Mouse (Mus musculus): ENCODE measurements around the gene Hnrnpd. TPM values are rescaled to one million over a fixed set of nuclear protein-coding genes. Genes with fewer than 3 reads are reported as not detected.

Hnrnpd gene
- polyA plus RNA-seq, 1 experiment from 2014 or later, result 51.6 TPM

GRCm38 (mm10) chr5:99941273-99941672, 37.5 kb downstream of the Hnrnpd start:
- H3K27ac ChIP-seq (ENCODE audit: low read length), result no peak overlapping the region
- 72% methylated on average over 10 of the region's 10 CpGs for WGBS
- peaks cover 6% of the 10 kb centered on the region; the same call in 1 of the 2 replicates for H3K36me3 ChIP-seq (ENCODE audit: control insufficient read depth, insufficient read depth)
- H3K4me2 ChIP-seq (ENCODE audit: low read depth, low read length), result no peak overlapping the region
- H3K4me3 ChIP-seq (ENCODE audit: low read length), result no peak overlapping the region
- no peaks in the 10 kb centered on the region for H3K27me3 ChIP-seq (ENCODE audit: control insufficient read depth, insufficient read depth, low read length)
- no peak for ATAC-seq (replicated peaks; ENCODE audit: extremely low read depth, insufficient read depth, low FRiP score)
- H3K9ac ChIP-seq (ENCODE audit: low read length), result no peak overlapping the region
- H3K4me1 ChIP-seq (ENCODE audit: control insufficient read depth, insufficient read depth, low read length), result no peaks in the 10 kb centered on the region
- H3K9me3 ChIP-seq (replicated peaks; ENCODE audit: control insufficient read depth, low read length), result peaks cover 7% of the 10 kb centered on the region

GRCm38 (mm10) chr5:99939440-99939839, 39.3 kb downstream of the Hnrnpd start:
- Histone ChIP-seq H3K9me3 (replicated peaks; ENCODE audit: control insufficient read depth, low read length) (peaks cover 6% of the 10 kb centered on the region), H3K4me3 (ENCODE audit: low read length) (no peak overlapping the region), H3K4me1 (ENCODE audit: control insufficient read depth, insufficient read depth, low read length) (no peaks in the 10 kb centered on the region), H3K27me3 (ENCODE audit: control insufficient read depth, insufficient read depth, low read length) (no peaks in the 10 kb centered on the region), H3K27ac (ENCODE audit: low read length) (no peak overlapping the region), H3K9ac (ENCODE audit: low read length) (no peak overlapping the region), H3K4me2 (ENCODE audit: low read depth, low read length) (no peak overlapping the region), H3K36me3 (ENCODE audit: control insufficient read depth, insufficient read depth) (peaks cover 5% of the 10 kb centered on the region; the same call in 1 of the 2 replicates)
- WGBS, result 69% methylated on average over 3 of the region's 3 CpGs
- no peak for ATAC-seq (replicated peaks; ENCODE audit: extremely low read depth, insufficient read depth, low FRiP score)

GRCm38 (mm10) chr5:99931910-99932309, 46.8 kb downstream of the Hnrnpd start:
- no peaks in the 10 kb centered on the region for H3K9me3 ChIP-seq (replicated peaks; ENCODE audit: control insufficient read depth, low read length)
- H3K27ac ChIP-seq (ENCODE audit: low read length), result no peak overlapping the region
- 78% methylated on average over 6 of the region's 6 CpGs for WGBS
- no peak overlapping the region for H3K4me2 ChIP-seq (ENCODE audit: low read depth, low read length)
- H3K9ac ChIP-seq (ENCODE audit: low read length), result no peak overlapping the region
- no peak overlapping the region for H3K4me3 ChIP-seq (ENCODE audit: low read length)
- no peaks in the 10 kb centered on the region for H3K27me3 ChIP-seq (ENCODE audit: control insufficient read depth, insufficient read depth, low read length)
- no peak for ATAC-seq (replicated peaks; ENCODE audit: extremely low read depth, insufficient read depth, low FRiP score)
- no peaks in the 10 kb centered on the region for H3K36me3 ChIP-seq (ENCODE audit: control insufficient read depth, insufficient read depth)
- no peaks in the 10 kb centered on the region for H3K4me1 ChIP-seq (ENCODE audit: control insufficient read depth, insufficient read depth, low read length)

- no peaks in the 10 kb centered on the region for H3K36me3 ChIP-seq (ENCODE audit: control insufficient read depth, insufficient read depth)
- no peaks in the 10 kb centered on the region for H3K27me3 ChIP-seq (ENCODE audit: control insufficient read depth, insufficient read depth, low read length)
- 49% methylated on average over 4 of the region's 4 CpGs for WGBS
- no peak overlapping the region for H3K4me3 ChIP-seq (ENCODE audit: low read length)
- H3K9me3 ChIP-seq (replicated peaks; ENCODE audit: control insufficient read depth, low read length), result no peaks in the 10 kb centered on the region
- H3K4me2 ChIP-seq (ENCODE audit: low read depth, low read length), result no peak overlapping the region
- H3K9ac ChIP-seq (ENCODE audit: low read length), result no peak overlapping the region
- no peaks in the 10 kb centered on the region for H3K4me1 ChIP-seq (ENCODE audit: control insufficient read depth, insufficient read depth, low read length)
- no peak for ATAC-seq (replicated peaks; ENCODE audit: extremely low read depth, insufficient read depth, low FRiP score)
- no peak overlapping the region for H3K27ac ChIP-seq (ENCODE audit: low read length)
These were observed 50.8 kb downstream of the Hnrnpd start for GRCm38 (mm10) chr5:99927951-99928350.

GRCm38 (mm10) chr5:99922033-99922432, 56.7 kb downstream of the Hnrnpd start:
- Histone ChIP-seq H3K4me2 (ENCODE audit: low read depth, low read length) (no peak overlapping the region), H3K27me3 (ENCODE audit: control insufficient read depth, insufficient read depth, low read length) (no peaks in the 10 kb centered on the region), H3K4me3 (ENCODE audit: low read length) (no peak overlapping the region), H3K27ac (ENCODE audit: low read length) (no peak overlapping the region), H3K4me1 (ENCODE audit: control insufficient read depth, insufficient read depth, low read length) (no peaks in the 10 kb centered on the region), H3K9ac (ENCODE audit: low read length) (no peak overlapping the region), H3K36me3 (ENCODE audit: control insufficient read depth, insufficient read depth) (no peaks in the 10 kb centered on the region), H3K9me3 (replicated peaks; ENCODE audit: control insufficient read depth, low read length) (no peaks in the 10 kb centered on the region)
- no peak for ATAC-seq (replicated peaks; ENCODE audit: extremely low read depth, insufficient read depth, low FRiP score)
- 77% methylated on average over 8 of the region's 8 CpGs for WGBS

- WGBS, result 21% methylated on average over 7 of the region's 7 CpGs
- Histone ChIP-seq H3K9ac (ENCODE audit: low read length) (no peak overlapping the region), H3K4me3 (ENCODE audit: low read length) (no peak overlapping the region), H3K27ac (ENCODE audit: low read length) (no peak overlapping the region), H3K4me1 (ENCODE audit: control insufficient read depth, insufficient read depth, low read length) (no peaks in the 10 kb centered on the region), H3K27me3 (ENCODE audit: control insufficient read depth, insufficient read depth, low read length) (no peaks in the 10 kb centered on the region), H3K9me3 (replicated peaks; ENCODE audit: control insufficient read depth, low read length) (no peaks in the 10 kb centered on the region), H3K4me2 (ENCODE audit: low read depth, low read length) (no peak overlapping the region), H3K36me3 (ENCODE audit: control insufficient read depth, insufficient read depth) (no peaks in the 10 kb centered on the region)
- no peak for ATAC-seq (replicated peaks; ENCODE audit: extremely low read depth, insufficient read depth, low FRiP score)
These were observed 63.2 kb downstream of the Hnrnpd start for GRCm38 (mm10) chr5:99915494-99915893.

GRCm38 (mm10) chr5:99906181-99906956, 72.4 kb downstream of the Hnrnpd start, which contains the start of gene Vamp9:
Gene Vamp9, plus strand, starts transcription at chr5:99906254.
- H3K4me2 ChIP-seq (ENCODE audit: low read depth, low read length), result peak within 1 kb of the TSS; percentile 61
- no peaks in the 10 kb centered on the region for H3K4me1 ChIP-seq (ENCODE audit: control insufficient read depth, insufficient read depth, low read length)
- peak; percentile 100 for ATAC-seq (replicated peaks; ENCODE audit: extremely low read depth, insufficient read depth, low FRiP score)
- H3K27ac ChIP-seq (ENCODE audit: low read length), result peak within 1 kb of the TSS; percentile 95
- H3K9me3 ChIP-seq (replicated peaks; ENCODE audit: control insufficient read depth, low read length), result no peaks in the 10 kb centered on the region
- H3K27me3 ChIP-seq (ENCODE audit: control insufficient read depth, insufficient read depth, low read length), result no peaks in the 10 kb centered on the region
- H3K9ac ChIP-seq (ENCODE audit: low read length), result peak within 1 kb of the TSS; percentile 83
- H3K36me3 ChIP-seq (ENCODE audit: control insufficient read depth, insufficient read depth), result no peaks in the 10 kb centered on the region
- H3K4me3 ChIP-seq (ENCODE audit: low read length), result peak within 1 kb of the TSS; percentile 65
- 5% methylated on average over 49 of the region's 49 CpGs for WGBS

Other genes with a start within 250 kb of the Hnrnpd start
- gene Rasgef1b, start 249.9 kb downstream of the Hnrnpd start, polyA plus RNA-seq (2015; fragmentation: Nextera tagmentation; extraction: Ambion mirVana), result 30.5 and 31.1 TPM in 2 replicates
- gene Vamp9, start 72.7 kb downstream of the Hnrnpd start, polyA plus RNA-seq (2015; fragmentation: Nextera tagmentation; extraction: Ambion mirVana), result 0.81 and 0.86 TPM in 2 replicates
- gene 4930524J08Rik, start 123 bp upstream of the Hnrnpd start, polyA plus RNA-seq (2015; fragmentation: Nextera tagmentation; extraction: Ambion mirVana), result 0.80 and 0.84 TPM in 2 replicates
- gene Hnrnpdl, start 60.7 kb upstream of the Hnrnpd start, polyA plus RNA-seq (2015; fragmentation: Nextera tagmentation; extraction: Ambion mirVana), result 80.8 and 86.0 TPM in 2 replicates
- 28.2 and 29.5 TPM in 2 replicates for gene Enoph1, start 61.0 kb upstream of the Hnrnpd start, polyA plus RNA-seq (2015; fragmentation: Nextera tagmentation; extraction: Ambion mirVana)
- gene Tmem150c, start 180.9 kb upstream of the Hnrnpd start, polyA plus RNA-seq (2015; fragmentation: Nextera tagmentation; extraction: Ambion mirVana), result 2.4 and 2.7 TPM in 2 replicates